Mouse (Mus musculus): ENCODE data around the gene Slc25a30. TPM values are rescaled to one million over a fixed set of nuclear protein-coding genes. Genes with fewer than 3 reads are reported as not detected.
A peak's percentile ranks its signal among the peaks of the same experiment; 100 is the strongest.

Gene Slc25a30
- polyA plus RNA-seq, 1 experiment from 2014 or later = 12.2 TPM

DNA sequence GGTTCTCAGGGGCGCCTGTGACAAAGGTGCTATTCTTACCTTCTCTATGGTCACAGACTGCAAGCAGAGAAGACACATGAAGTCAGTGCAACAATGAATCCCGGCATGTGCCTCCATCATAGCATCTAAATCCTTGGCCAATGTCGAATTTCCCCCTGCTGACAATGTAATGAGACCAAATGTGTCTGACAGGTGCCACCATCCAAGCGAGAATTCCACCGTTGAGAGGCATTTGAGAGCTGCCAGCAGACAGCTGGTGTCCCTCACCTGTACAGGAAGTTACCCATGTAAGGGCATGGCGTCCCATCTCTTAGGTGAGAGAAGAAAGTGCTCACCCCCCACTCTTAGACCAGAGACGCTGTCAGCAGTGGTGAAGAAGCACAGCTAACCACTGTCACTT is 28.4 kb downstream of the Slc25a30 start:
- 80% methylated on average over 7 of the region's 7 CpGs for WGBS
- no peak overlapping the region for H3K4me2 ChIP-seq

DNA sequence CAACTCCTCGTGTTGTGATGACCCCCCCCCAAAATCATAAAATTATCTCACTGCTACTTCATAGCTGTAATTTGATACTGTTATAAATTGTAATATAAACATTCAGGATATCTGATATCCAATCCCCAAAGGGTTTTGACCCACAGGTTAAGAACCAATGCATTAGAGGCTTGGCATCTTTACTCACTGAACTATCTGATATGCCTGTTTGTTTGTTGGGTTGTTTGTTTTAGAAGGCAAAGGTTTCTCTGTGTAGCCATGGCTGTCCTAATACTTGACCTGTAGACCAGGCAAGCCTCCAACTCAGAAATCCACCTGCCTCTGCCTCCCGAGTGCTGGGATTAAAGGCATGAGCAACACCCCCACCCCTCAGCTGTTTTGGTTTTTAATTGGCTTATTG is 29.0 kb downstream of the Slc25a30 start:
- H3K9me3 ChIP-seq = no peaks in the 10 kb centered on the region
- no peak overlapping the region for H3K4me3 ChIP-seq
- peaks cover 10% of the 10 kb centered on the region for H3K4me1 ChIP-seq (replicated peaks)
- H3K4me2 ChIP-seq = no peak overlapping the region
- H3K27ac ChIP-seq = no peak overlapping the region
- H3K27me3 ChIP-seq = peaks cover 11% of the 10 kb centered on the region
- WGBS = 85% methylated on average over 2 of the region's 2 CpGs
- ATAC-seq (ENCODE audit: low FRiP score) = no peak
- H3K36me3 ChIP-seq = peaks cover 10% of the 10 kb centered on the region
- no peak overlapping the region for H3K9ac ChIP-seq

More for the DNA sequence above, 28.4 kb downstream of the Slc25a30 start:
- Histone ChIP-seq H3K27ac (no peak overlapping the region), H3K9ac (no peak overlapping the region), H3K36me3 (peaks cover 14% of the 10 kb centered on the region), H3K9me3 (no peaks in the 10 kb centered on the region), H3K27me3 (peaks cover 11% of the 10 kb centered on the region), H3K4me3 (no peak overlapping the region), H3K4me1 (replicated peaks) (peaks cover 4% of the 10 kb centered on the region)
- ATAC-seq (ENCODE audit: low FRiP score) = no peak

DNA sequence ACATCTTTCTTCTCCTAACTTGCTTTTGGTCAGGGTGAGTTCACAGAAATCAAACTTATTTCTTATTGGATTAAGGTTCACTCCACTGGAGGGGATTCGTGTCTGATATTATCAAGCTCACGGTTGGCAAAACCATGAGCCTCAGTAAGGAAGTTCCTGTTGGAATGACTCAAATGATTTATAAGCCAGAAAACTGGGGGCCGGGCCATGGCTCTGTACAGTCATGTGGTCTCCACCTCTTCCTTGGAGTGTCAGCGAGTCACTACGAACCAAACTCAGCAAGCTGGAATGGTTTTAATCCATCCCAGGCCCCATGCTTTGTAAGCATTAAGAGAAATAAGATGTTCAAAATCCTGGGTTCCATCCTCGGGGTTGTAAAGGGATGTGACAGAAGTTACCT is 29.9 kb downstream of the Slc25a30 start:
- 92% methylated on average over 6 of the region's 6 CpGs for WGBS
- Histone ChIP-seq H3K27me3 (peaks cover 11% of the 10 kb centered on the region), H3K9ac (no peak overlapping the region), H3K27ac (no peak overlapping the region), H3K9me3 (no peaks in the 10 kb centered on the region), H3K36me3 (peaks cover 2% of the 10 kb centered on the region; the same call in 1 of the 2 replicates), H3K4me2 (no peak overlapping the region), H3K4me3 (no peak overlapping the region), H3K4me1 (replicated peaks) (peaks cover 18% of the 10 kb centered on the region)
- no peak for ATAC-seq (ENCODE audit: low FRiP score)

DNA sequence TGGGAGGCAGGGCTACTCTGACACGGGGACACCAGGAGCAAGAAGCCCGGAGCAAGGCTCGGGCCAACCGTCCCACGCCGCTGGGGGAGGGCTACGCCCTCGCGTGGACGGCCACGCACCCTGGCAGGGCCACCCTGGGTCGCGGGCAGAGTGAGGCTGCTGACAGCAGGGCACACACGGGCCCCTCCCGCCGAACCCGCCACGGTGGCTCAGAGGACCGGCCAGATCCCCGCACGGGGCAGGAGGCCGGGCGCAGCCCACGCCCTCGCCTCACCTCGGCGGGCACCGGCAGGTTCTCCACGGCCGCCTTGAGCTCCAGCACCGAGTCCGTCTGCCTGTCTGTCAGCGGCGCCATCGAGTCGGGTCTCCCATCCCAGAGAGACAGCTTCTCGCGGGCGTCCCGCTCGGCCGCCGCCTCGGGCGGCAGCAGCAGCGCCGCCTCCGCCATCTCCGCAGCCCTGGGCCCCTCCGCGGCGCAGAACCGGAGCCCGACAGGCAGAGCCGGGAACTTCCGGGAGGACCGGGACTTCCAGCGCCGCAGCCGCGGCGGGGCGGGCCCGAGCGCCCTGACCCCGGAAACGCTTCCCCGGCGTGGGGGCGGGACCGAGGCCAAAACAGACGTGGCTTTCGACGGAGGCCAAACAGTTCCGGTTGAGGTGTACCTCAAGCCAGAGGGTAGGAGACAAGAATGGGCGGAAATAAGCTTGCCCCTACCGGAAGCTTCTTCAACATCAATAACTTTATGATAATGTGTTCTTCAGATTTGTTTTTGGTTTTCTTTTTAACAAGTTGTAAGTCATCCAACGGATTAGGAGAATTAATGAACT is 32.6 kb downstream of the Slc25a30 start, which contains the start of gene Cog3:
TSS of gene Cog3 (minus strand) at position 527 of the 827 bp plus-strand sequence.
- Histone ChIP-seq H3K27ac (peak within 1 kb of the TSS; percentile 87), H3K27me3 (peaks cover 11% of the 10 kb centered on the region), H3K9me3 (no peaks in the 10 kb centered on the region), H3K9ac (peak within 1 kb of the TSS; percentile 96), H3K4me1 (replicated peaks) (peaks cover 30% of the 10 kb centered on the region), H3K4me3 (peak within 1 kb of the TSS; percentile 98), H3K36me3 (no peaks in the 10 kb centered on the region), H3K4me2 (peak within 1 kb of the TSS; percentile 88)
- ATAC-seq (ENCODE audit: low FRiP score) = peak; percentile 98
- under 1% methylated on average over 72 of the region's 78 CpGs for WGBS

DNA sequence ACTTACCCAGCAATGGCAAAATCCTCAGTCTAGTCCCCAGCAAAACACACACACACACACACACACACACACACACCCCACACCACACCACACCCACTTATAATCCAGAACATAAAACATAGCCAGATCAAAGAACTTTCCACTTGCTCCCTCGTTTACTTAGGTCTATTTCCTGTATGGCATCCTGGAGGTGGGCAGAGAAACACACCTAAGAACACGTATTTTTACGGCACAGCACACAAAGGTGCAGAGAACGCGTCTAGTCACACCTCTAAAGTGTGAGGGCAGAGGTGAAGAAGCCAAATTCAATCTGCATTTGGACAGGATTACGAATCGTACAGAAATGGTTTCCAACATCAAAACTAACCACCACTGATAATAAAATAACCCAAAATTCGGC is 33.6 kb downstream of the Slc25a30 start:
- peak overlapping the region; percentile 88 for H3K4me2 ChIP-seq
- H3K9ac ChIP-seq = peak overlapping the region; percentile 96
- peak overlapping the region; percentile 98 for H3K4me3 ChIP-seq
- peaks cover 30% of the 10 kb centered on the region for H3K4me1 ChIP-seq (replicated peaks)
- WGBS = 81% methylated on average over 8 of the region's 8 CpGs
- no peak for ATAC-seq (ENCODE audit: low FRiP score)
- H3K36me3 ChIP-seq = no peaks in the 10 kb centered on the region
- H3K27me3 ChIP-seq = peaks cover 11% of the 10 kb centered on the region
- no peak overlapping the region for H3K27ac ChIP-seq
- H3K9me3 ChIP-seq = no peaks in the 10 kb centered on the region

DNA sequence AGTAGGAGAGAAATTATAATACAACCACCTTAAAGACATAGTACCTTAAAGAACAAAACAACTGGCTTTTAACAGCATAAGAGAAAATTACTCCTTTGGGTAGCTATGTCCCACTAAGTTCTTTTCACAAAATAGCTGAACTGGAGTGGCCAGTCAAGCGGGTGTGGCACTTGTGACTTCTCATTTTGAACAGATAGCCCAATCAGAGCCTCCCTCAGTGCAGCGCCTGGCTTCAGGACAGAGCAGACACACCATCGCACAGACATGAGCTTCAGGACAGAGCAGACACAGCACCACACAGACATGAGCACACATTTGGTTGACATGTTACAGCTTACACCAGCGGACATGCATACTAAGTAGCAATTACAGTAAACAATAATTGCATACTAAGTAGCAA is 35.8 kb downstream of the Slc25a30 start:
- no peak for ATAC-seq (ENCODE audit: low FRiP score)
- peaks cover 30% of the 10 kb centered on the region for H3K4me1 ChIP-seq (replicated peaks)
- no peak overlapping the region for H3K4me3 ChIP-seq
- peaks cover 10% of the 10 kb centered on the region for H3K36me3 ChIP-seq
- H3K27me3 ChIP-seq = no peaks in the 10 kb centered on the region
- H3K9me3 ChIP-seq = no peaks in the 10 kb centered on the region
- H3K4me2 ChIP-seq = no peak overlapping the region
- H3K9ac ChIP-seq = 0 out of 2 replicates have a peak overlapping the region, but pooled peaks have one; percentile 24
- H3K27ac ChIP-seq = no peak overlapping the region
- 76% methylated on average over 4 of the region's 4 CpGs for WGBS

DNA sequence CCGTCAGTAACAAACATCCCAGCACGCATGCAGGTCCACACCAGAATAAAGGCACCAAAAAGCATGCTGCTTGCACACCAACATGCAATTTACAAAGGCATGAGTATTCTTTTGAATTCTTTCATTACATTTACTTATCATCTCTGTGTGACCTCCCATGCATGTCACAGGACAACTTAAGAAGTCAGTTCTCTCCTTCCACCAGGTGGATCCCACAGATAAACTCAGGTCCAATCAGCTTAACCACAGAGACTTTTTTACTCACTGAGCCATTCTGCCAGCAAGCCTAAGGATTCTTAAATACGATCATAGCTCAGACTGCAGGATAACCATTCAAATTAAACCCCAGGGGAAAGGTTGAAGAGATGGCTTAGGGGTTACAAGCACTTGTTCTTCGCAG is 37.7 kb downstream of the Slc25a30 start:
- Histone ChIP-seq H3K27ac (no peak overlapping the region), H3K9me3 (no peaks in the 10 kb centered on the region), H3K27me3 (no peaks in the 10 kb centered on the region), H3K4me3 (no peak overlapping the region), H3K9ac (no peak overlapping the region), H3K36me3 (peaks cover 21% of the 10 kb centered on the region), H3K4me1 (replicated peaks) (peaks cover 30% of the 10 kb centered on the region), H3K4me2 (no peak overlapping the region)
- 91% methylated on average over 4 of the region's 4 CpGs for WGBS
- no peak for ATAC-seq (ENCODE audit: low FRiP score)

DNA sequence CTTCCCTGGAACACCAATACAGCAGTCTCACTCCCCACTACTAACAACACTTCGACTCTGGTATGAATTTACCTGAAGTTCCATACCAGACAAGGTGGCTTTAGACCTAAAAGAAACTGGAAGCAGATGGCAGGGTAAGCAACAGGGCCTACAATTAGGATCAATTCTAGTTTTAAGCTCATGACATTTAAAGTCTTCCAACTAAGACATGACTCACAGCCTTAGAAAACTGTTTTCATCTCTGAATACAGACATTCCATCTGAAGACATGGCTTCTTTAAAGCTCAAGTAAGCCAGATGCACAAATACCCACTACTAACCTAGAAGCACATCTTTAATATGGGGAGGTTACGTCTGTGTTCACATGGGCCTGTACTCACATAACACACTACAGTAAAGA is 38.9 kb downstream of the Slc25a30 start:
- Histone ChIP-seq H3K27me3 (no peaks in the 10 kb centered on the region), H3K4me1 (replicated peaks) (peaks cover 21% of the 10 kb centered on the region), H3K4me2 (no peak overlapping the region), H3K36me3 (peaks cover 24% of the 10 kb centered on the region), H3K9me3 (no peaks in the 10 kb centered on the region), H3K9ac (no peak overlapping the region), H3K27ac (no peak overlapping the region), H3K4me3 (no peak overlapping the region)
- ATAC-seq (ENCODE audit: low FRiP score) = no peak
- 93% methylated on average over 2 of the region's 2 CpGs for WGBS

DNA sequence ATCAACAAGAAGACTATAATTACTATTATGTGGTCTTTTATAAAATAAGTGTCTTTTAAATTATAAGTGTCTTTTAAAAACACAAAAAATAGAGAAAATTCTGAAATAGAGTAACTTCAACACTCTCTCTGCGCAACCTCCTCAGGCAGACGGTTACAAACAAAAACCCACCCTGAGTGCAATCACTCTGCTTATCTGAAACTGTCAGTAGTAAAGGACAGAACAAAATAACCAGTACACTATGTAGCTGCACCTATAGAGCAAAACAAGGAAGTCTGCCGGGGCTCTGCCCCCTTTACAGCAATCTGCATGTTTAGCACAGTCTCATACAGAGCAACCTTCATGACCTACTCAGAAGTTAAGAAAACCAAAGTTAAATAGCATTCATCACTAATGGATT is 44.9 kb downstream of the Slc25a30 start:
- Histone ChIP-seq H3K4me3 (no peak overlapping the region), H3K9me3 (no peaks in the 10 kb centered on the region), H3K4me1 (replicated peaks) (no peaks in the 10 kb centered on the region), H3K9ac (no peak overlapping the region), H3K36me3 (peaks cover 59% of the 10 kb centered on the region), H3K4me2 (no peak overlapping the region), H3K27ac (no peak overlapping the region), H3K27me3 (no peaks in the 10 kb centered on the region)
- WGBS = 88% methylated on average over 3 of the region's 3 CpGs
- ATAC-seq (ENCODE audit: low FRiP score) = no peak

DNA sequence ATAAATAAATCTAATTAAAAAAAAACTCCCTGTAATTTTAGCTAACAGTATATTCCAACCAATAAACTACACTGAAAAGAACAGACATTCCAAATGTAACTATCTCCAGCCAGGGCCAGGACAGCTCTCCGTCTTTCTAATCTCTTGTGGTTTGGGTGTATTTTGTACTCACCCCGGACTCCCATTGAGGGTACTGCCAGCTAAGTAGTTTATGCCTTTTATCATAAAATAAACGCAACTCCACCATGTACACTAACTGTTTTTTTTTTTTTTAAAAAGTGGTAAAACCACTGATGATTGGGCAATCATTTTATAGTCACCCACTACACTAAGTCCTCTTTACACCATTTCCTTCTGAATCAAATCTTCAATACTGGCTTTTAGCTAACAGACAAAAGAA is 51.2 kb downstream of the Slc25a30 start:
- Histone ChIP-seq H3K4me3 (no peak overlapping the region), H3K4me1 (replicated peaks) (no peaks in the 10 kb centered on the region), H3K36me3 (peaks cover 69% of the 10 kb centered on the region), H3K27ac (no peak overlapping the region), H3K27me3 (no peaks in the 10 kb centered on the region), H3K9me3 (no peaks in the 10 kb centered on the region), H3K4me2 (no peak overlapping the region), H3K9ac (no peak overlapping the region)
- ATAC-seq (ENCODE audit: low FRiP score) = no peak
- WGBS = over 99% methylated on average over 3 of the region's 3 CpGs

DNA sequence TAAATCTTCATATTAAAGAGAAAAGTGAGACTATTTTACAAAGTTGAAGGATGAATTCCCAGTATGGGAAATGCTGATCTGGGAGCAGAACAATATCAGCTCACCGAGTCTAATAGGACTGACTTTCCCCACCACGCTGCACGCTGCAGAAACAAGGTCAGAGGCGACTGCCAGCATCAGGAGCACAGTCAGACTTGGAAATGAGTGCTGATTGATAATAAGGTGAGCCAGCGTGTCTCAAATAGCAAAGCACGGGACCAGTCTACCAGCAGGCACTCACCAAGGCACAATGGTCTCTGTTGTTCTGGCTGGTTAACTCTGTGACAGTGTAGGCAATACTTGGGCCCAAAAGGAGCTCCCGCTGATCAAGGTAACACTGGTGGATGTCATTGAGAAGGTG is 54.2 kb downstream of the Slc25a30 start:
- ATAC-seq (ENCODE audit: low FRiP score) = no peak
- H3K9ac ChIP-seq = no peak overlapping the region
- no peaks in the 10 kb centered on the region for H3K4me1 ChIP-seq (replicated peaks)
- peaks cover 84% of the 10 kb centered on the region for H3K36me3 ChIP-seq
- H3K4me2 ChIP-seq = no peak overlapping the region
- H3K27ac ChIP-seq = no peak overlapping the region
- no peaks in the 10 kb centered on the region for H3K27me3 ChIP-seq
- H3K4me3 ChIP-seq = no peak overlapping the region
- 90% methylated on average over 7 of the region's 7 CpGs for WGBS
- no peaks in the 10 kb centered on the region for H3K9me3 ChIP-seq

DNA sequence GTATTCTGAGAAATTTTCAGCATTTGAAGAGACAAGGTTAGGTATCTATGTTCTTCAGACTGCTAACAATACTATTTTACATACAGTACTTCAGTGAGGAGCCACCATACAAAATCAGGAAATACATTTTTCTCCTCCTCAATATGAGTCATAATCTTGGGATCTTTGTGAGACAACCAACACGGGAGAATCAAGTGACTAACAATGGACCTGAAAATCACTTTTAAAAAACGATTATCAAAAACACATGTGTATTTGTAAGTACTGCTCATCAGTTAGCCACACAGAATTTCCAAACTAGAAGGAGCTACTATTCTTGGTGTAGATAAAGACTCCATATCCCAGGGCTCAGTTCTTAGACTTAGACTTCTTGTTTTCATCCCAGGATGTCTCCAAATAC is 55.5 kb downstream of the Slc25a30 start:
- Histone ChIP-seq H3K4me3 (no peak overlapping the region), H3K9ac (no peak overlapping the region), H3K4me2 (no peak overlapping the region), H3K9me3 (no peaks in the 10 kb centered on the region), H3K27ac (no peak overlapping the region), H3K36me3 (peaks cover 81% of the 10 kb centered on the region), H3K4me1 (replicated peaks) (no peaks in the 10 kb centered on the region), H3K27me3 (no peaks in the 10 kb centered on the region)
- no peak for ATAC-seq (ENCODE audit: low FRiP score)
- 89% methylated on average over 2 of the region's 2 CpGs for WGBS

DNA sequence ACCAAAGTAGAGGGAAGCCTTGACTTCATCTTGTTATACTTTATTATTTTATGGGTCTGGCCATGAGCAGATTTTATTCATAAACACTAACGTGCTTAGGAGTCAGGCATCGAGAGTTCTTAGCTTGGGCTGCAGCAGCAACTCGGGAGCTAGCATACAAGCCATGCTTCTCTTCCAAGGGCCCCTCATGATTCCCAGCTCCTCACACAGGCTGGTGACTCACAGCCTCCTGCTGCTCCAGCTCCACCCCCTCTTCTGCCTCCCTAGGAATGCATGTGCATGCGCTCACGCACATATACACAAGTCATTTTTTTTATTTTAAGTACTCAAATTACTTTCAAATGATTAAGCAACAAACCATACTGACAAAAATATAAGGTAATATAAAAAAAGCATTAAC is 58.7 kb downstream of the Slc25a30 start:
- Histone ChIP-seq H3K9me3 (no peaks in the 10 kb centered on the region), H3K36me3 (peaks cover 72% of the 10 kb centered on the region), H3K27ac (no peak overlapping the region), H3K27me3 (no peaks in the 10 kb centered on the region), H3K4me3 (no peak overlapping the region), H3K4me2 (no peak overlapping the region), H3K4me1 (replicated peaks) (no peaks in the 10 kb centered on the region), H3K9ac (no peak overlapping the region)
- no peak for ATAC-seq (ENCODE audit: low FRiP score)
- WGBS = 93% methylated on average over 5 of the region's 5 CpGs
